Mouse (Mus musculus): Measurements from ENCODE around the gene Il1f10.
A peak's percentile ranks its signal among the peaks of the same experiment; 100 is the strongest.

Il1f10 gene

DNA sequence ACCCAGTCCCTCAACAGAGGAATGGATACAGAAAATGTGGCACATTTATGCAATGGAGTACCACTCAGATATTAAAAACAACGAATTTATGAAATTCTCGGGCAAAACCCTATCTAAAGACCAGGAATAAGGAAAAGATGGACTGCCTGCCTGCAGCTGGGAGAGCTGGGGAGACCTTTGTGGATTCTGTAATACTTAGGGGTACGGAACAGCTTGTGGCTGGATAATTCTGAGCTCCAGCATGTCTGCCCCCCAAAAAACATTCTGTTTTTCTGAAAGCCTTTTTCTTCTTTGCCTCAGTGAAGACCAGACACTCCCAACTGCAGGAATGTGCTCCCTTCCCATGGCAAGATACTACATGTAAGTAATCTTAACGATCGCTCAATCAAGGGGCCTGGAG lies at the start of gene Il1f10:
TSS of gene Il1f10 (plus strand) at position 301 of the 400 bp plus-strand sequence.
- DNase-seq (ENCODE audit: inconsistent age in 2 of 2, low spot score in 1 of 2), result no peak

DNA sequence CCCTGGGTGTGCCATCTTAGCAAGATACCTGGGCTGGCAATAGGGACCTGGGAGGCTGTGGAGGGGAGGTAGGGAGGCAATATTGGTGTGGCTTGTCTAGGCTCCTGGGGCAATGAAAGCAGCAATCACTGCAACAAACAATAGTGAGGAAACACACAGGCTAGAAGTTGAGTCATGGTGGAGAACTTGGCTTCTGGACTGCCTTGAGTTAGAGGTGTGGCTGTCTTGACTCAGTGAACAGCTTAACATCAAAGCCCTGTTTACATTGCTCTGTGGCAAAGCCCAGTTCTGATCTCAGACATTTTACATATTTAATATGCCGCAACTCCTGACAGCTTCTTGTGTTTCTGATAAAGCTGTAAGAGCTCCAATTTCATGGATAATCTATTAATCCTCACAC lies 23.5 kb upstream of the Il1f10 start:
- DNase-seq (ENCODE audit: inconsistent age in 2 of 2, low spot score in 1 of 2), result no peak

DNA sequence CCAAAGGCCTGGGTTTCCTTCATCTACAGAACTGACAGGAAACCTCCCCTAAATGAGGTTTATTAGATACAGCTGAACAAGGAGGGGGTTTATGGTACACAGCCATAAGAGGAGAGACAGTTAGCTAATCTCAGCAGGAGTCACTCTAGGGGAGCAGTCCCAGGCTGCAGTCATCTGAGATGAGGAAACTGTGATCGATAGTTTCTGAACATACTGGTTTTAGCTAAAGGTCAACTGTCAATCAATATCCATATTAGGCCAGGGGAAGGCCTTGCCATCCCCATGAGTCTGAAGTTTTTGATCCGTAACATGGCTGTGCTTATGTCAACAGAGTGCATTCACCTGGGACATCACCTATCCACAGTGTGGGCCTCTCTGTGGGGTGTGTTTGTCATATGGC lies 17.4 kb upstream of the Il1f10 start:
- no peak for DNase-seq (ENCODE audit: inconsistent age in 2 of 2, low spot score in 1 of 2)

DNA sequence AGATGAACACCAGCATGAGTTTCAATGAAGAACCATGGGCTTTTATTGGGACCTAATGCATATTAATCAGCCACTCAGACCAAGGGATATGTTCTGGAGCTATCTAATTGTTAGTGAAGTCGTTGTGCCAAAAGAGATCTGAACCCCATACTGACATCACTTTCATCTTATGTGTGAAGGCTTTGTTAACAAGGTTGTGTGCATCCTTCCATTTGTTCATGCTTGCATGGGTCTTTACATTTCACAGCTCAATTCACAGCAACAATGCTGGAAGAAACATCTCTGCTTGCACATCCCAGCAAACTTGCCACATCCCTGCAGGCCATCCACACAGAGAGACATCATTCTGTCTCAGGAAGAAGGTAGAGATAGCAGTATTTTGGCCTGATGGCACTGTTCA lies 15.8 kb upstream of the Il1f10 start:
- DNase-seq (ENCODE audit: inconsistent age in 2 of 2, low spot score in 1 of 2), result peak in 1 of 2 experiments; percentile 8

DNA sequence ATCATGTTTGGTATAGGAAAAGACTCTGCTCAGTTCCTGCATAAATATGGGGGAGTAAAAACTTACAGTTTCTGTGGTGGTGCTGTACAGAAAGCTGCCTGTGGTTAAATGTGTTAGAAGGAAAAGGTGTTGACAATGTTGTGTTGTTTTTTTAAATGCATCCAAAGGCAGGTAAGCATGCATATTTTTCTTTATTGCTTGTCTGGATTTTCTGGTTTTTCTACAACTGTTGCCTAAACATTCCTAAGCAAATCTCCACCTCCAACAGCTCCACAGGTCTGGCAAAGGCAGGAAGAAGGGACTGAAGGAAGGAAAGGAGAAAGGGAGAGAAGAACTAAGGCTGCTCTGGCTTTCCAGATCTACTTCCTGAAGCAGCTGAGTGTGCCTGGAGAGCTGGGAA lies 14.3 kb upstream of the Il1f10 start, which contains the start of gene Il1f5:
TSS of gene Il1f5 (plus strand) at position 301 of the 400 bp plus-strand sequence.
- DNase-seq (ENCODE audit: inconsistent age in 2 of 2, low spot score in 1 of 2), result no peak

DNA sequence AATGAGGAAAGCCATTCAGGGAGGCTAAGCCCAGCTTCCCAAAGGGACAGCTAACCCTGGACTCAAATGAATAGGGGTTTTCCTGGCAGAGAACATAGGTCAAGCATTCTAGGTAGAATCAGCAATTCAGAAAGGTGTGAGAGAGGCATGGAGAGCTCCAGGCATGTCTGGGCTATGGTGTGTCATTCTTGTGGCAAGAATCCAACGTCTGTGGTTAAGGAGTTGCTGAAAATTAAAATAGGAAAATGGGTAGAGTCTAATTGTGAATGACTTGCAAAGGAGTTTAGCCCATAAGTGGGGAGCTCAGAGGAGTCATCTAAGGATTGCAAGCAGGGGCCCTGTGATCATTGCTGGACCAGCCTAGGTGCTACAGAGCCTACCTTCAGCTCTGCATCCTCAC lies 3.6 kb downstream of the Il1f10 start:
- no peak for DNase-seq (ENCODE audit: inconsistent age in 2 of 2, low spot score in 1 of 2)

DNA sequence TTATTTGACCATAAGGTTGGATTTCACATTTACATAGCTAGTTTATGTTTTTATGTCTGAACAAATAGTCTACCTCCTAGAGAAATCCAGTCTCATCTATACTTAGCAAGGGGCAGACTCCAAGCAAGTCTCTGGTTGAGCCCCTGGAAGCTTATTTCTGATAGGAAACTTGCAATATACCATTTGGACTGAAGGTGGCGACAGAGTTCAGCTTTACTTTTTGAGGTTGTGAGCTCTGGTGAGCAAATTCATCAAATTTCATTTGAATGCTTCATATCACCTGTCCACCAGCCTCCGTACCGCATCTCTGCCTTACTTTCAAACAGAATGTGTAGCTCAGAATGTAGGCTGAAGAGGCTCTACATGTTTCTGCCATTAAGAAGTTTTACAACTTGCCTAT lies 5.8 kb downstream of the Il1f10 start:
- peak; percentile 10 to 77 for DNase-seq (ENCODE audit: inconsistent age in 2 of 2, low spot score in 1 of 2)

DNA sequence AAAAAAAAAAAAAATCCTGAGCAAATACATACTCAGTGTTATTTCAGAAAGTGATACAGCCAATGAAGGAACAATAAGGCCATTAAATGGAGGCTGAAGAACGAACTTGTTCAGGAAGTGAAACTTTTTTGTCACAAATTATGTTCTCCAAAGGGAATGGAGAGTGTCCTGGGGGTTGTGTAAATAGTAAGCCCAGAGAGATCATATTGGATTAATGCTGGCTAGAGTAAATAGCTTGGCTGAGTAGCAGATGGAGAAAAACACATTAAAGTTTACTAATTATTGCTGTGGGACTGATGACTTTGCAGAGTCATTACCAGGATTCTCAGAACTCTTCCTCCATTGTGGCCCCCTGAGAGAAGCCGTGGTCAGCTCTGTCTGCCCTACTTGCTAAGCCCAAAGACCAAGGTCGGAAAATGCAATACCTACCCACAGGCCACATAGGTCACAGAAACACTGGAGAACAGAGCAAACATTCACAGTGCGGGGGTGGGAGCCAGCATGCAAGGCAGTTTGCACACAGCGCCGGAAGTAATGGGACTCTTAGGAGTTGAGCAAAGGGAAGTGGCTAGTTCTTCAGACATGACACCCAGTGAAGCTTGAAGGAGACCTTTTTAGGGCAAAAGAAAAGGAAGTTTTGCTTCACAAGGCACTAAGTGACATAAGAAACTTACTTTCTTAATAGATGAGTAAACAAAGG lies 20.5 kb downstream of the Il1f10 start:
- peak in 1 of 2 experiments; percentile 28 for DNase-seq (ENCODE audit: inconsistent age in 2 of 2, low spot score in 1 of 2)

DNA sequence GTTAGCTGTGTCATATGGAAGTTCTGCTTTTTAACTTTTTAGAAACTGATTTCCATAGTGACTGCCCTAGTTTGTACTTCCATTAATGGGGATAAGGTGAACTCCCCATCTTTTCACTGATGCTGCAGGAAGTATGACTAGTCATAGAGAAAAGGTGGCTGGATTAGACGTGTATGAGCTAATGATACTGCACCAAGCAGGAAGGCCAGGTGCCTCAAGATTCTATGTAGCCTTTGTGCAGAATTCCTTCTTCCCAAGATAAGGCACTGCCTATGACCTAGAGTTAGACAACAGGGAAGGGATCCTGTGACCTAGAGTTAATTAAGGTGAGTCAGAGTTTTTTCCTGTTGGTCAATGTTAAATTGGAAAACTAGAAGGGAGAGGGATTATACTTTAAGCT lies 25.9 kb downstream of the Il1f10 start:
- no peak for DNase-seq (ENCODE audit: inconsistent age in 2 of 2, low spot score in 1 of 2)

DNA sequence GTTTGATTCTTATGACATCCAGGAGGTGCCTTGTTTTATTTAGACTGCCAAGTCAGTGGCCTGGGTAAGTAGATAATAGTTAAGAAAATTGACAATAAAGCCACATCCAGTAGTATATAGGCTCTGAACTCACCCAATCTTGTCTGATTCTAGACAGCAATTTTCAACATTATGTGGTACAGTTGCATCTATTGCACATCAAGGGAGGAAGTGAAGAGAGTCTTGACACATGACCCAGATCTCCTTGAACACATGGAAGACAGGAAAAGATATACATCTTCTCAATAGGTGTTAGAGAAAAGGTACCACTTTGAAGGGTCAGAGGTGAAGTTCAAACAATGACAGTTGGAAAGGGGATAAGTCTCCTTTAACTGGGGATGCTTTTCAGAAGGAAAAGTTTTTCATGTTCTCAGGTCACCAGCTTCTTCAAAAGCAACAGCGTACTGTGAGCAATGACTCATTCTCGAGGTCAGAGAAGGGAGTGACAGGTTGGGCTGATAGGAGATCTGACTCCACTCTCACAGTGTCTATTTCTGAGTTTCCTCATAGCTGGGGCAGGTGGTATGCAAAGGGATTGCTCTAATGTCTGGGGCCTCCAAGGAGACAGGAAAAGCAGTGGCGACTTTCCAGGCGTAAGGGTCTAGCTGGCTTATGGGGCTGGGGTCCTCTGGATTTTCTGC lies 27.1 kb downstream of the Il1f10 start:
- peak in 1 of 2 experiments; percentile 47 for DNase-seq (ENCODE audit: inconsistent age in 2 of 2, low spot score in 1 of 2)

DNA sequence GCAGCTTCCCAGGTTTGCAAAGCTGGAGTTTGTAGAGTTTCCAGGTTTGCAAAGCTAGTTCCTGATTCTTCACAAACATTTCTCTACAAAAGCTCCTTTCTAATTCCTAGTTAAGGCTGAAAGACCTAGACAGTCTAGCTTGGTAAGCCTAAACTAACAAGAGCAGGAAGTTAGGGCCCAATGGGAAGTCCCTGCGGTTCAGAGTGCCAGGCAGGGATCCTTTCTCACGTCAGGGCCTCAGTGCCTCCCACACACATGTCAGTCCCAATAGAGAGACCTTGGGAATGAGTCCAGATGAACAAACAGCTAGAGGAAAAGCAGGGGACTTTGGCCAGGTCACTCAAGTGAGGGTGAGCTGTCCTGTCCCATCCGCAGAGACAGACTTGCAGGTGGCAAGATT lies 44.3 kb downstream of the Il1f10 start:
- DNase-seq (ENCODE audit: inconsistent age in 2 of 2, low spot score in 1 of 2), result peak; percentile 51 to 79

DNA sequence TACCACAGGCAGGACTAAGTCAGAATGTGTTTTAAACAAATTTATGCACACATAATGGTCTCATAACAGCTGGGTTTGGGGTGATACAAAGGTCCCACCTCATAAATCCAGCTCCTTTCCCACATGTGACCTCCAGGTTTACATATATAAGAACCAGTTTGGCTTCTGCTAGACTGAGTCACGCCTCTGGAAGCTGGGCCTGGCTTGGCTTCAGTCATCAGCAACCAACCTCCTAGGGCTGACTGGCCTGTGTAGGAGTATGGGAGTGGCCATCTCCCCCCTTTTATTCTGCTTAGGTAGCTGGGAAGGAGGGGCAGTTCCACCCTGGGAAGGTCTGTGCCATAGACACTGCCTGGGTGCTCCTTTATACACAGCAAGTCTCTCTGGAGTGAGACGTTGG lies 45.5 kb downstream of the Il1f10 start, which contains the start of gene Il1rn:
TSS of gene Il1rn (plus strand) at position 309 of the 400 bp plus-strand sequence.
- DNase-seq (ENCODE audit: inconsistent age in 2 of 2, low spot score in 1 of 2), result no peak

DNA sequence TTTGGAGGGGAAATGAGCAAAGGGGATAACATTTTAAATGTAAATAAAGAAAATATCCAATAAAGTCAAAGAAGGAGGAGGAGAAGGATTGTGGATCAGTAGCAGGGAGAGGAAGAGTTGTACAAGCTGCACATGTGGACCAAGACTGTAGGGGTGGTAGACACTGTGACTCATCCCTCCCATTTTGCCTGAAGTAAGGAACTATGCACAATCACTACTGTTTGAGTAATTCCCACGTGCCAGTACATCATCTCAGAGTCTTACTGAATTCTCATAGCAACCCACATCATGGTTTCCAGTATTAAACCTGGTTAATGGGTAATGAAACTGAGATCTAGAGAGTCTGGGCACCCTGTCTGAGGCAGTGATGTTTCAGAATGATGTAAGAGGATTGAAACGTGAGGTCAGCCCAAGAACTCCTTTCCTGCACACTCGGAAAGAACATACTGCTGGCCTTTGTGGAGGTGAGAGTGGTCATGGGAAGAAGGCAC lies 50.4 kb downstream of the Il1f10 start:
- no peak for DNase-seq (ENCODE audit: inconsistent age in 2 of 2, low spot score in 1 of 2)
